Mouse (Mus musculus): Measurements from ENCODE around the gene Ccl22. TPM values are rescaled to one million over a fixed set of nuclear protein-coding genes. Genes with fewer than 3 reads are reported as not detected.

Gene Ccl22
- polyA plus RNA-seq, 1 experiment from 2014 or later: not detected

GRCm38 (mm10) chr8:94767035-94767434 lies 21.6 kb downstream of the Ccl22 start:
- no peak for ATAC-seq (ENCODE audit: low FRiP score)
- Histone ChIP-seq H3K27ac (replicated peaks) (no peak overlapping the region), H3K36me3 (no peaks in the 10 kb centered on the region), H3K9ac (replicated peaks) (no peak overlapping the region), H3K4me2 (no peak overlapping the region), H3K4me3 (replicated peaks) (no peak overlapping the region), H3K9me3 (replicated peaks) (no peaks in the 10 kb centered on the region), H3K27me3 (replicated peaks) (0 out of 2 replicates have a peak, but pooled peaks cover 5% of the 10 kb centered on the region), H3K4me1 (peaks cover 12% of the 10 kb centered on the region)
- 80% methylated on average over 9 of the region's 9 CpGs for WGBS

GRCm38 (mm10) chr8:94770945-94771344 lies 25.6 kb downstream of the Ccl22 start:
- 31% methylated on average over 6 of the region's 6 CpGs for WGBS
- Histone ChIP-seq H3K27me3 (replicated peaks) (0 out of 2 replicates have a peak, but pooled peaks cover 5% of the 10 kb centered on the region), H3K27ac (replicated peaks) (no peak overlapping the region; the same call in 1 of the 2 replicates), H3K36me3 (no peaks in the 10 kb centered on the region), H3K9ac (replicated peaks) (no peak overlapping the region), H3K4me2 (peak overlapping the region; percentile 90), H3K4me3 (replicated peaks) (no peak overlapping the region), H3K9me3 (replicated peaks) (no peaks in the 10 kb centered on the region), H3K4me1 (peaks cover 37% of the 10 kb centered on the region)
- ATAC-seq (ENCODE audit: low FRiP score): no peak

- Histone ChIP-seq H3K27me3 (replicated peaks) (0 out of 2 replicates have a peak, but pooled peaks cover 5% of the 10 kb centered on the region), H3K4me1 (peaks cover 37% of the 10 kb centered on the region), H3K27ac (replicated peaks) (peak within 1 kb of the TSS; percentile 79), H3K9me3 (replicated peaks) (no peaks in the 10 kb centered on the region), H3K36me3 (no peaks in the 10 kb centered on the region), H3K9ac (replicated peaks) (peak within 1 kb of the TSS; percentile 77), H3K4me2 (peak within 1 kb of the TSS; percentile 90), H3K4me3 (replicated peaks) (peak within 1 kb of the TSS; percentile 64)
- under 1% methylated on average over 38 of the region's 38 CpGs for WGBS
- peak; percentile 84 for ATAC-seq (ENCODE audit: low FRiP score)
Observed at GRCm38 (mm10) chr8:94771941-94772670, 26.7 kb downstream of the Ccl22 start, which contains the start of gene Cx3cl1. TSS of gene Cx3cl1 (plus strand) at chr8:94772009.

DNA sequence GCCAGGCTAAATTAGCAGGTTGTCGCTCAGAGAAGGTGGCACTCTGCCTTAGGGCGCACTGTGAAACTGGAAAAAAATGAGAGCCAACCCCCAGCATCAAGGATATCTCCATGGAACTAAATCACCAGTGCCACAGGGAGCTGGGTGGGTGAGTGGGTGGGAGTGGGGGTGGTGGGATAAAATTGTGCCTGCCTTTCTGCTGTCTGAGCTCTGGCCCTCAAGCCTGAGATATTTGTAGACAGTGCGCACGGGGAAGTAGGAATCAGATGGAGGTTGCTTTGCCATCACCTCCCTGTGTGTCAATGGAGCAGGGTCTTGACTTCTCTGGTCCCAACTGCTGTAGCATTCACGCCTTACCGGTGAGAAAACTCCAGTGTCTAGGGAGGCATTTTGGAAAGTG lies 27.7 kb downstream of the Ccl22 start:
- Histone ChIP-seq H3K36me3 (no peaks in the 10 kb centered on the region), H3K4me1 (peaks cover 40% of the 10 kb centered on the region), H3K4me2 (peak overlapping the region; percentile 90), H3K27ac (replicated peaks) (peak overlapping the region; percentile 79), H3K9ac (replicated peaks) (peak overlapping the region; percentile 77), H3K4me3 (replicated peaks) (peak overlapping the region; percentile 64), H3K9me3 (replicated peaks) (no peaks in the 10 kb centered on the region), H3K27me3 (replicated peaks) (0 out of 2 replicates have a peak, but pooled peaks cover 5% of the 10 kb centered on the region)
- 48% methylated on average over 6 of the region's 6 CpGs for WGBS
- ATAC-seq (ENCODE audit: low FRiP score): no peak

DNA sequence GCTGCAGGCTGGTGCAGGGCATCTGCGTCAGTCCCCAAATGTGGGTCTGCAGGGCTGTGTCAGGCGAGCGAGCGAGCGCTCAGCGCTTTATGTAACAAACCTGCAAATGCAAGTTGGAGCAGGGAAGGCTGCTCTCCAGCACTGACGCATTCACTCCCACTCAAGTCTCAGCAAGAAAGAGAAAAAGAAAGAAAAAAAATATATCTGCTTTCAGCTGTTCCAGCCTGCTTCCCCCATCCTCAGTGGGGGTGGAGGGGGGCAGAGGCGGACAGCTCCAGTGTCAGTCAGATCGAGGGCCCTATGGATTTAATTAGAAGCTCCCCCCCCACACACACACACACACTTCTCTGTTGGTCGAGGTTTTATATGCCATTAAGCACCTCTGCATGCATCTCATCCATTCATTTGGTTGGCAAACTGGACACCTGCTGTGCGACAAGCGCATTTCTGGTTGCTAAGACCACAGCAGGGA lies 28.3 kb downstream of the Ccl22 start:
- Histone ChIP-seq H3K36me3 (no peaks in the 10 kb centered on the region), H3K9ac (replicated peaks) (peak overlapping the region; percentile 77; the same call in 1 of the 2 replicates), H3K27me3 (replicated peaks) (0 out of 2 replicates have a peak, but pooled peaks cover 5% of the 10 kb centered on the region), H3K27ac (replicated peaks) (peak overlapping the region; percentile 20), H3K9me3 (replicated peaks) (no peaks in the 10 kb centered on the region), H3K4me1 (peaks cover 47% of the 10 kb centered on the region), H3K4me3 (replicated peaks) (peak overlapping the region; percentile 64), H3K4me2 (peak overlapping the region; percentile 90)
- 0 out of 2 replicates have a peak, but pooled peaks have one; percentile 8 for ATAC-seq (ENCODE audit: low FRiP score)
- whole genome bisulfite sequencing: 17% methylated on average over 12 of the region's 12 CpGs

DNA sequence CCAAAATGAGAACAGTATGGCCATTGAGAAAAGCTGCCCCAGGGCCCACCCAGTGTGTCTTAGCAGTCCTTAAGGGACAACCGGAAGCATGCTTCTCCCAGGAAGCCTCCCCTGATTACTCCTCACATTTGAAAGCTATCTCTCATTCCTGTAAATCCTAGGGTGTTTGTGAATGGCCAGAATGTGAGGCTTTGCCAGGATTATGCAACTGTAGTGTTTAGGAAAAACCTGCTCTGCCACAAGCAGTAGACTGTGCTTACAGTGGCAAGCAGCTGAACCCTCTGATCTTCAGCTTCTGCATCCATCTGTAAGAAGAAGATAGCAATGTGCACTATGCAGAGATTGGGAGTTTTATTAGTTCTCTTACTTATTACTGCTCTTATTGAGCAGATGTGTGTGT lies 29.2 kb downstream of the Ccl22 start:
- no peaks in the 10 kb centered on the region for H3K36me3 ChIP-seq
- no peak for ATAC-seq (ENCODE audit: low FRiP score)
- no peak overlapping the region for H3K9ac ChIP-seq (replicated peaks)
- H3K27ac ChIP-seq (replicated peaks): no peak overlapping the region
- no peaks in the 10 kb centered on the region for H3K9me3 ChIP-seq (replicated peaks)
- peak overlapping the region; percentile 90 for H3K4me2 ChIP-seq
- WGBS: 88% methylated on average over 1 of the region's 1 CpGs
- H3K4me3 ChIP-seq (replicated peaks): no peak overlapping the region
- H3K4me1 ChIP-seq: peaks cover 51% of the 10 kb centered on the region
- 0 out of 2 replicates have a peak, but pooled peaks cover 5% of the 10 kb centered on the region for H3K27me3 ChIP-seq (replicated peaks)

DNA sequence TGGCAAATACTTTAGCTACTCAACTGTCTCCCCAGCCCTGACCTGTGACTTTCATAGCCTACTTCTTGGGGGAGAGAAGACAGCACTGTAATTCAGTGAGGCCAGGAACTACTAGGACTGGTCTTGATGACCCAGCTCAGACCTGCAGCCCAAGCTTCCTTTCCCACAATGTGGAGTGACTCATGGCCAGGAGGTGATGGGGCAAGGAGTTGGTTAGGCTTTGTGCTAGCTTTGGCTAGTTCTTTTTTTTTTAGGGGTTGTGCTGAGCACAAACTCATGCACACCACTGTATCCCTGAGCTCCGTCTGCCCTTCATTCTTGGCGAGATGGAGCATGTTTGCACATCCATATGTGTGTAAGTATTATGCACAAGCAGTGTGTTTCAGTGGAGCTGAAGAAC lies 31.0 kb downstream of the Ccl22 start:
- Histone ChIP-seq H3K9me3 (replicated peaks) (no peaks in the 10 kb centered on the region), H3K27me3 (replicated peaks) (no peaks in the 10 kb centered on the region), H3K36me3 (no peaks in the 10 kb centered on the region), H3K4me1 (peaks cover 45% of the 10 kb centered on the region), H3K9ac (replicated peaks) (no peak overlapping the region), H3K4me2 (no peak overlapping the region), H3K27ac (replicated peaks) (no peak overlapping the region), H3K4me3 (replicated peaks) (no peak overlapping the region)
- 97% methylated on average over 2 of the region's 2 CpGs for WGBS
- no peak for ATAC-seq (ENCODE audit: low FRiP score)

DNA sequence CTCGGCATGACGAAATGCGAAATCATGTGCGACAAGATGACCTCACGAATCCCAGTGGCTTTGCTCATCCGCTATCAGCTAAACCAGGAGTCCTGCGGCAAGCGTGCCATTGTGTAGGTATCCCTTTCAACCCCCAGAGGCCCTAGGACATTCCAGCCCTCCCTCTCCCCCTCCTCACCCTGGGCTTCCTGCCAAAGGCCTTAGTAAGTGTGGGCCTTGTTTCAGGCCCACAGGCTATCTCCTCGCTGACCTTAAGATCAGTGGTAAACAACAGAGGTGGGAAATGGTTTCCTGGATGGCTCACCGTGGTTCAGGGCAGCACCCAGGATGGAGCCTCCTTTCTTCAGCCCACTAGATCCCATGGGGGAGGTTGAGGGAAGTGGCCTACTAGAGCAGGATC lies 32.6 kb downstream of the Ccl22 start:
- Histone ChIP-seq H3K27me3 (replicated peaks) (no peaks in the 10 kb centered on the region), H3K36me3 (no peaks in the 10 kb centered on the region), H3K4me2 (no peak overlapping the region), H3K9me3 (replicated peaks) (no peaks in the 10 kb centered on the region), H3K9ac (replicated peaks) (no peak overlapping the region), H3K4me3 (replicated peaks) (no peak overlapping the region), H3K4me1 (peaks cover 34% of the 10 kb centered on the region), H3K27ac (replicated peaks) (no peak overlapping the region)
- no peak for ATAC-seq (ENCODE audit: low FRiP score)
- WGBS: 70% methylated on average over 10 of the region's 10 CpGs

DNA sequence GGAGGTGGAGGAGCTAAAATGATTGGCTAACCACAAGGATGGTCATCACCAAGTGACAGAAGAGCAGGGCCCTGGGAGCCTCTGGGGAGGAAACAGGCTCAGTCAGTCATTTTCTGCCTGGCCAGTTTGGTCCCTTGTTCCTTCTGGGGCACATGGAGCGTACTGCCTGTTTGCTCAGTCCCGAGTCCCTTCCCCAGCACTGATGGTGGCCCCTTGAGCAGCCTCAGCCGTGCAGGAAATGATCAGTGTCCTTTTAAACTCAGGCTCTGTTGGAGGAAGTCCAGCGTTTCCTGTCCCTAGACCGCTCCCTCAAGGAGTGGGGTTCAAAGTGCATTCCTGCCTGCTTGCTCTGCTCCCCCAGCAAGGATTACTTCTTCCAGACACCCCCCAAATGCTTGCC lies 33.1 kb downstream of the Ccl22 start:
- 50% methylated on average over 5 of the region's 5 CpGs for WGBS
- Histone ChIP-seq H3K27ac (replicated peaks) (no peak overlapping the region), H3K4me1 (peaks cover 30% of the 10 kb centered on the region), H3K4me3 (replicated peaks) (no peak overlapping the region), H3K9me3 (replicated peaks) (no peaks in the 10 kb centered on the region), H3K4me2 (no peak overlapping the region), H3K27me3 (replicated peaks) (no peaks in the 10 kb centered on the region), H3K9ac (replicated peaks) (no peak overlapping the region), H3K36me3 (no peaks in the 10 kb centered on the region)
- no peak for ATAC-seq (ENCODE audit: low FRiP score)

DNA sequence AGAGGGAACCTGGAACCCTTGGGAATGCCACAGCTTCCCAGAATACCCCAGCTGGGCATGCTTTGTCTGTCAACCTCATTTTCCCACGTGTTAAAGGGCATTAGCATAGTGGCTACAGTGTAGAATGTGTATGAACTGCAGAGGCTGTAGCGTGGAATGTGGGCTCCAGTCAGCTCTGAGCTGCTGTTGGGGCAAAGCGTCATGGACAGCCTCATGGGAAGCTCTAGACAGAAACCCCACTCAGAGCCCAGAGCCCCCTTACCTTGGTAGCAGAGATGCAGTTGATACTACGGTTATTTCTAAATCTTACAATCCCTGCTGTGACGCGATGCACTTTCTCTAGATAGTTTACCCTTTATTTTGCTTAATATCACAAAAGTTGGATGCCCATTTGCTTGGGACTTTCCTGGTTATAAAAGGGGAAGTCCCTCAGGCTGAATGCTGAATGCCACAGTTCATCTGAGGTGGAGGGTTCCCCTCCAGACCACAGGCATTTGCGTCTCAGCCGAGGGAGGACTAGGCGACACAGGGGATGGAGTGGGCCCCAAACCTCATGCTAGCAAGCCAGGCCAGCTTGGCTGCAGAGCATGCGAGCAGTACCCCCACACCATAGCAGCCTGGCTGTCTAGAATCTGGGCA lies 33.6 kb downstream of the Ccl22 start:
- no peaks in the 10 kb centered on the region for H3K9me3 ChIP-seq (replicated peaks)
- WGBS: 75% methylated on average over 10 of the region's 10 CpGs

GRCm38 (mm10) chr8:94779534-94780294 lies 34.3 kb downstream of the Ccl22 start:
- H3K4me1 ChIP-seq: peaks cover 20% of the 10 kb centered on the region
- WGBS: 94% methylated on average over 16 of the region's 16 CpGs
- H3K27ac ChIP-seq (replicated peaks): no peak overlapping the region
- H3K4me2 ChIP-seq: no peak overlapping the region
- no peak overlapping the region for H3K9ac ChIP-seq (replicated peaks)
- H3K27me3 ChIP-seq (replicated peaks): no peaks in the 10 kb centered on the region
- no peaks in the 10 kb centered on the region for H3K9me3 ChIP-seq (replicated peaks)
- no peaks in the 10 kb centered on the region for H3K36me3 ChIP-seq
- no peak for ATAC-seq (ENCODE audit: low FRiP score)
- no peak overlapping the region for H3K4me3 ChIP-seq (replicated peaks)

More for the DNA sequence above, 33.6 kb downstream of the Ccl22 start:
- peaks cover 24% of the 10 kb centered on the region for H3K4me1 ChIP-seq
- no peak overlapping the region for H3K27ac ChIP-seq (replicated peaks)
- H3K4me3 ChIP-seq (replicated peaks): no peak overlapping the region
- H3K9ac ChIP-seq (replicated peaks): no peak overlapping the region
- no peak overlapping the region for H3K4me2 ChIP-seq
- no peak for ATAC-seq (ENCODE audit: low FRiP score)
- no peaks in the 10 kb centered on the region for H3K36me3 ChIP-seq
- H3K27me3 ChIP-seq (replicated peaks): no peaks in the 10 kb centered on the region

All from neural tube, embryonic 15.5 days (tissue).